ENCODE assay signal across 8 mouse cellular contexts in the genomic region with DNA sequence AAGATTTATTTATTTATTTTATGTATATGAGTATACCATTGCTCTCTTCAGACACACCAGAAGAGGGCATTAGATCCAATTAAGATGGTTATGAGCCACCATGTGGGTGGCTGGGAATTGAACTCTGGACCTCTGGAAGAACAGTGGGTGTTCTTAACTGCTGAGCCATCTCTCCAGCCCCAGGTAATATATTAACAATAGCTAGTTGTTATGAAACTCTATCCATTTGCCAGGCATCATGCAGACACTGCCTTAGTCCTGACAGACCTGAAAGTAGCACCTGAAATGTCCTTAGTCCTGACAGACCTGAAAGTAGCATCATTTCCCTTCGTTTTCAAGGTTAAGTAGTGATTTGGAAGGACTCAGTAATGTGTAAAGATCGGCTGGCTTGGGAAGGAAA. TPM values are rescaled to one million over a fixed set of nuclear protein-coding genes. Genes with fewer than 3 reads are reported as not detected.
DNase-seq lines count a peak whose midpoint lies in the region; ATAC-seq and TF ChIP-seq lines count a peak whose summit lies in the region.
"Had no signal": no experiment of that assay in that cellular context is flagged by ENCODE, and none has a peak within 500 bp of the region (broad histone marks: within the 10 kb centered on the region; RNA-seq: fewer than 3 reads in every experiment).

No protein-coding gene starts in this region.

- no peaks in the 10 kb centered on the region for H3K36me3 ChIP-seq in kidney, adult 2 months (ENCODE audit: control insufficient read depth, insufficient read depth, low read length)
- H3K36me3 ChIP-seq in embryonic facial prominence, embryonic 14.5 days (ENCODE audit: control insufficient read depth, insufficient read depth, low read length): peaks cover 31% of the 10 kb centered on the region
- peaks cover 33% of the 10 kb centered on the region for H3K36me3 ChIP-seq in kidney, embryonic 15.5 days
- H3K36me3 ChIP-seq in neural tube, embryonic 14.5 days (ENCODE audit: control insufficient read depth, insufficient read depth, low read length): no peaks in the 10 kb centered on the region

- H3K9me3 ChIP-seq in embryonic facial prominence, embryonic 14.5 days (ENCODE audit: control insufficient read depth, low read length): no peaks in the 10 kb centered on the region
- H3K9me3 ChIP-seq in kidney, embryonic 15.5 days (replicated peaks): no peaks in the 10 kb centered on the region
- no peaks in the 10 kb centered on the region for H3K9me3 ChIP-seq in neural tube, embryonic 14.5 days (ENCODE audit: control insufficient read depth, low read length)

- WGBS in kidney, adult 2 months: 32% methylated on average over 2 of the region's 2 CpGs
- WGBS in embryonic facial prominence, embryonic 14.5 days: 38% methylated on average over 2 of the region's 2 CpGs
- WGBS in kidney, embryonic 15.5 days: 42% methylated on average over 2 of the region's 2 CpGs
- WGBS in neural tube, embryonic 14.5 days: 60% methylated on average over 2 of the region's 2 CpGs

- no peak for TF ChIP-seq CTCF in kidney, adult 2 months (conservative IDR thresholded peaks at IDR 0.05; ENCODE audit: insufficient read depth, insufficient read length, low read depth, low read length)

- TF ChIP-seq POLR2A in kidney, adult 2 months (IDR thresholded peaks at IDR 0.05; ENCODE audit: low read depth, low read length): no peak

- H3K27me3 ChIP-seq in kidney, adult 2 months (replicated peaks; ENCODE audit: control insufficient read depth, insufficient read depth, low read length): no peaks in the 10 kb centered on the region
- H3K27me3 ChIP-seq in embryonic facial prominence, embryonic 14.5 days (replicated peaks; ENCODE audit: control insufficient read depth, insufficient read depth, low read length): no peaks in the 10 kb centered on the region
- no peaks in the 10 kb centered on the region for H3K27me3 ChIP-seq in kidney, embryonic 15.5 days
- no peaks in the 10 kb centered on the region for H3K27me3 ChIP-seq in neural tube, embryonic 14.5 days (ENCODE audit: control insufficient read depth, insufficient read depth, low read length)

- ATAC-seq in embryonic facial prominence, embryonic 14.5 days (ENCODE audit: low read depth): no peak
- no peak for ATAC-seq in kidney, embryonic 15.5 days (replicated peaks; ENCODE audit: low FRiP score)
- no peak for ATAC-seq in neural tube, embryonic 14.5 days (ENCODE audit: low read depth)
- ATAC-seq in megakaryocyte-erythroid progenitor cell, adult 5-6 weeks (replicated peaks; ENCODE audit: low FRiP score, low TSS enrichment, poor library complexity, severe bottlenecking): no peak

- H3K27ac ChIP-seq in kidney, adult 2 months (ENCODE audit: insufficient read depth, low read depth, low read length): peak overlapping the region; percentile 83
- H3K27ac ChIP-seq in embryonic facial prominence, embryonic 14.5 days (replicated peaks; ENCODE audit: low read depth, low read length): peak overlapping the region; percentile 95; the same call in 1 of the 2 replicates
- H3K27ac ChIP-seq in kidney, embryonic 15.5 days: peak overlapping the region; percentile 96
- no peak overlapping the region for H3K27ac ChIP-seq in neural tube, embryonic 14.5 days (ENCODE audit: low read depth, low read length)

- H3K4me3 ChIP-seq in kidney, adult 2 months (ENCODE audit: insufficient read depth, low read depth, low read length): no peak overlapping the region
- peak overlapping the region; percentile 80; the same call in 1 of the 2 replicates for H3K4me3 ChIP-seq in embryonic facial prominence, embryonic 14.5 days (ENCODE audit: low read depth, low read length)
- H3K4me3 ChIP-seq in kidney, embryonic 15.5 days (replicated peaks): no peak overlapping the region
- H3K4me3 ChIP-seq in neural tube, embryonic 14.5 days (ENCODE audit: low read depth, low read length): no peak overlapping the region

- peak overlapping the region; percentile 73; the same call in 1 of the 2 replicates for H3K4me2 ChIP-seq in embryonic facial prominence, embryonic 14.5 days (ENCODE audit: low read depth, low read length)
- H3K4me2 ChIP-seq in kidney, embryonic 15.5 days: peak overlapping the region; percentile 61
- no peak overlapping the region for H3K4me2 ChIP-seq in neural tube, embryonic 14.5 days (ENCODE audit: low read depth, low read length)

- peak; percentile 77 for DNase-seq in kidney, adult 2 months
- DNase-seq in kidney, postnatal 10 days: no peak
- no peak for DNase-seq in embryonic facial prominence, embryonic 14.5 days (ENCODE audit: low spot score)
- DNase-seq in ovary, postnatal 36 days (ENCODE audit: low spot score): no peak
- DNase-seq: layer of hippocampus, postnatal 36 days had no signal

- H3K4me1 ChIP-seq in kidney, adult 2 months (ENCODE audit: control insufficient read depth, insufficient read depth, low read length): peaks cover 21% of the 10 kb centered on the region; the same call in 1 of the 2 replicates
- peaks cover 32% of the 10 kb centered on the region for H3K4me1 ChIP-seq in embryonic facial prominence, embryonic 14.5 days (ENCODE audit: control insufficient read depth, insufficient read depth, low read length)
- H3K4me1 ChIP-seq in kidney, embryonic 15.5 days: peaks cover 43% of the 10 kb centered on the region
- H3K4me1 ChIP-seq in neural tube, embryonic 14.5 days (ENCODE audit: control insufficient read depth, insufficient read depth, low read length): peaks cover 30% of the 10 kb centered on the region

- H3K9ac ChIP-seq in embryonic facial prominence, embryonic 14.5 days (ENCODE audit: low read depth, low read length): no peak overlapping the region
- no peak overlapping the region for H3K9ac ChIP-seq in kidney, embryonic 15.5 days
- H3K9ac ChIP-seq in neural tube, embryonic 14.5 days (replicated peaks; ENCODE audit: low read depth, low read length): 0 out of 2 replicates have a peak overlapping the region, but pooled peaks have one; percentile 95

RNA-seq across cellular contexts. Expression of gene Adipor1, which starts 1.1 kb away (rescaled TPM):
- 113 and 119 TPM in 2 replicates for polyA plus RNA-seq in kidney, adult 2 months (2012; rRNA removed)
- polyA plus RNA-seq in embryonic facial prominence, embryonic 14.5 days (2014; fragmentation: Nextera tagmentation; extraction: Ambion mirVana): 97.2 and 102 TPM in 2 replicates
- polyA plus RNA-seq in kidney, embryonic 15.5 days (2015; fragmentation: Nextera tagmentation; extraction: Ambion mirVana): 88.0 and 91.1 TPM in 2 replicates
- polyA plus RNA-seq in neural tube, embryonic 14.5 days (2014; fragmentation: Nextera tagmentation; extraction: Ambion mirVana): 84.4 and 87.4 TPM in 2 replicates
- total RNA-seq in megakaryocyte-erythroid progenitor cell, adult 5-6 weeks (2014; fragmentation: Nextera tagmentation): 42.2 and 56.1 TPM in 2 replicates
- 33.3 and 37.5 TPM in 2 replicates for total RNA-seq in megakaryocyte-erythroid progenitor cell, adult 5-6 weeks (2017)

RNA-seq across cellular contexts. Expression of gene Cyb5r1, which starts 8.7 kb away (rescaled TPM):
- 41.9 and 56.8 TPM in 2 replicates for polyA plus RNA-seq in kidney, adult 2 months (2012; rRNA removed)
- 29.9 and 31.5 TPM in 2 replicates for polyA plus RNA-seq in embryonic facial prominence, embryonic 14.5 days (2014; fragmentation: Nextera tagmentation; extraction: Ambion mirVana)
- 35.6 and 38.1 TPM in 2 replicates for polyA plus RNA-seq in kidney, embryonic 15.5 days (2015; fragmentation: Nextera tagmentation; extraction: Ambion mirVana)
- polyA plus RNA-seq in neural tube, embryonic 14.5 days (2014; fragmentation: Nextera tagmentation; extraction: Ambion mirVana): 16.2 and 19.2 TPM in 2 replicates
- 33.0 and 38.9 TPM in 2 replicates for total RNA-seq in megakaryocyte-erythroid progenitor cell, adult 5-6 weeks (2014; fragmentation: Nextera tagmentation)
- total RNA-seq in megakaryocyte-erythroid progenitor cell, adult 5-6 weeks (2017): 16.3 and 24.8 TPM in 2 replicates

RNA-seq across cellular contexts. Expression of gene 4933406M09Rik, which starts 28.3 kb away (rescaled TPM):
- polyA plus RNA-seq in kidney, adult 2 months (2012; rRNA removed): 0.06 TPM in 1 of 2 replicates, not detected in the other
- not detected in 2 replicates for polyA plus RNA-seq in embryonic facial prominence, embryonic 14.5 days (2014; fragmentation: Nextera tagmentation; extraction: Ambion mirVana)
- 0.09 TPM in 1 of 2 replicates, not detected in the other for polyA plus RNA-seq in kidney, embryonic 15.5 days (2015; fragmentation: Nextera tagmentation; extraction: Ambion mirVana)
- polyA plus RNA-seq in neural tube, embryonic 14.5 days (2014; fragmentation: Nextera tagmentation; extraction: Ambion mirVana): not detected in 2 replicates
- not detected in 2 replicates for total RNA-seq in megakaryocyte-erythroid progenitor cell, adult 5-6 weeks (2014; fragmentation: Nextera tagmentation)
- total RNA-seq in megakaryocyte-erythroid progenitor cell, adult 5-6 weeks (2017): not detected in 2 replicates
- total RNA-seq: layer of hippocampus, postnatal 36 days had no signal

RNA-seq across cellular contexts. Expression of gene Klhl12, which starts 41.3 kb away (rescaled TPM):
- 8.1 and 9.6 TPM in 2 replicates for polyA plus RNA-seq in kidney, adult 2 months (2012; rRNA removed)
- polyA plus RNA-seq in embryonic facial prominence, embryonic 14.5 days (2014; fragmentation: Nextera tagmentation; extraction: Ambion mirVana): 24.6 and 24.7 TPM in 2 replicates
- 31.3 and 32.6 TPM in 2 replicates for polyA plus RNA-seq in kidney, embryonic 15.5 days (2015; fragmentation: Nextera tagmentation; extraction: Ambion mirVana)
- polyA plus RNA-seq in neural tube, embryonic 14.5 days (2014; fragmentation: Nextera tagmentation; extraction: Ambion mirVana): 29.0 and 39.4 TPM in 2 replicates
- total RNA-seq in megakaryocyte-erythroid progenitor cell, adult 5-6 weeks (2014; fragmentation: Nextera tagmentation): 62.2 and 79.3 TPM in 2 replicates
- 49.9 and 60.7 TPM in 2 replicates for total RNA-seq in megakaryocyte-erythroid progenitor cell, adult 5-6 weeks (2017)

RNA-seq across cellular contexts. Expression of gene Tmem183a, which starts 52.3 kb away (rescaled TPM):
- 84.0 and 100 TPM in 2 replicates for polyA plus RNA-seq in kidney, adult 2 months (2012; rRNA removed)
- 75.3 and 78.0 TPM in 2 replicates for polyA plus RNA-seq in embryonic facial prominence, embryonic 14.5 days (2014; fragmentation: Nextera tagmentation; extraction: Ambion mirVana)
- 79.0 and 80.9 TPM in 2 replicates for polyA plus RNA-seq in kidney, embryonic 15.5 days (2015; fragmentation: Nextera tagmentation; extraction: Ambion mirVana)
- polyA plus RNA-seq in neural tube, embryonic 14.5 days (2014; fragmentation: Nextera tagmentation; extraction: Ambion mirVana): 120 and 122 TPM in 2 replicates
- 48.8 and 72.3 TPM in 2 replicates for total RNA-seq in megakaryocyte-erythroid progenitor cell, adult 5-6 weeks (2014; fragmentation: Nextera tagmentation)
- 51.4 and 57.0 TPM in 2 replicates for total RNA-seq in megakaryocyte-erythroid progenitor cell, adult 5-6 weeks (2017)
